ENCODE assay signal across 8 mouse cellular contexts in genomic region chr7:67549073-67549561, GRCm38 (mm10).
DNase-seq lines count a peak whose midpoint lies in the region; ATAC-seq and TF ChIP-seq lines count a peak whose summit lies in the region.

No protein-coding gene starts in this region.

- peak; percentile 73 for TF ChIP-seq CTCF in midbrain, postnatal 0 days (IDR thresholded peaks at IDR 0.05)

- WGBS in liver, embryonic 11.5 days, result 33% methylated on average over 6 of the region's 6 CpGs
- 36% methylated on average over 6 of the region's 6 CpGs for WGBS in embryonic facial prominence, embryonic 11.5 days
- 20% methylated on average over 6 of the region's 6 CpGs for WGBS in midbrain, postnatal 0 days

- intact Hi-C loops in left cerebral cortex, postnatal 36 days (cut with DNase I), result loop anchor here (5.0 to 10.0 kb wide), 3 partner anchors 73 to 304 kb away; partner anchors contain the start of gene Mef2a

- no peak for ATAC-seq in liver, embryonic 11.5 days (replicated peaks; ENCODE audit: low FRiP score)
- peak; percentile 56; the same call in 1 of the 2 replicates for ATAC-seq in embryonic facial prominence, embryonic 11.5 days (replicated peaks; ENCODE audit: insufficient number of reproducible peaks, low FRiP score, low TSS enrichment, low read depth)
- ATAC-seq in midbrain, postnatal 0 days (ENCODE audit: low FRiP score), result peak; percentile 81

- no peaks in the 10 kb centered on the region for H3K27me3 ChIP-seq in liver, embryonic 11.5 days (replicated peaks; ENCODE audit: control insufficient read depth, insufficient read depth, low read length)
- H3K27me3 ChIP-seq in embryonic facial prominence, embryonic 11.5 days (ENCODE audit: control insufficient read depth, insufficient read depth, low read length), result no peaks in the 10 kb centered on the region
- no peaks in the 10 kb centered on the region for H3K27me3 ChIP-seq in midbrain, postnatal 0 days (ENCODE audit: insufficient read depth, low read length)

- H3K27ac ChIP-seq in liver, embryonic 11.5 days (ENCODE audit: low read depth, low read length), result no peak overlapping the region
- no peak overlapping the region for H3K27ac ChIP-seq in embryonic facial prominence, embryonic 11.5 days (replicated peaks; ENCODE audit: low read depth, low read length)
- no peak overlapping the region for H3K27ac ChIP-seq in midbrain, postnatal 0 days (ENCODE audit: low read depth, low read length)

- no peak overlapping the region for H3K4me2 ChIP-seq in liver, embryonic 11.5 days
- no peak overlapping the region for H3K4me2 ChIP-seq in embryonic facial prominence, embryonic 11.5 days (ENCODE audit: low read depth, low read length)
- H3K4me2 ChIP-seq in midbrain, postnatal 0 days (ENCODE audit: low read depth, low read length, poor library complexity, severe bottlenecking), result no peak overlapping the region

- H3K9ac ChIP-seq in liver, embryonic 11.5 days (ENCODE audit: low read depth, low read length), result no peak overlapping the region
- H3K9ac ChIP-seq in embryonic facial prominence, embryonic 11.5 days (replicated peaks; ENCODE audit: low read length), result no peak overlapping the region
- H3K9ac ChIP-seq in midbrain, postnatal 0 days (replicated peaks; ENCODE audit: low read length, poor library complexity, severe bottlenecking), result no peak overlapping the region

- H3K36me3 ChIP-seq in liver, embryonic 11.5 days (ENCODE audit: control insufficient read depth, insufficient read depth, low read length), result no peaks in the 10 kb centered on the region
- H3K36me3 ChIP-seq in embryonic facial prominence, embryonic 11.5 days (replicated peaks; ENCODE audit: control insufficient read depth, insufficient read depth, low read depth, low read length), result no peaks in the 10 kb centered on the region
- H3K36me3 ChIP-seq in midbrain, postnatal 0 days (ENCODE audit: insufficient read depth, low read length), result no peaks in the 10 kb centered on the region

- H3K9me3 ChIP-seq in liver, embryonic 11.5 days (ENCODE audit: control insufficient read depth, low read length), result no peaks in the 10 kb centered on the region
- H3K9me3 ChIP-seq in embryonic facial prominence, embryonic 11.5 days (replicated peaks; ENCODE audit: control insufficient read depth, low read length), result no peaks in the 10 kb centered on the region
- H3K9me3 ChIP-seq in midbrain, postnatal 0 days (ENCODE audit: low read length), result no peaks in the 10 kb centered on the region

- peak; percentile 48 for DNase-seq in liver
- no peak for DNase-seq in liver, embryonic 11.5 days (ENCODE audit: low spot score)
- DNase-seq in embryonic facial prominence, embryonic 11.5 days (ENCODE audit: low spot score), result peak; percentile 70
- DNase-seq in heart, adult 18-20 months, result peak; percentile 88 to 92
- peak; percentile 72 for DNase-seq in kidney, adult 18-20 months
- DNase-seq in left cerebral cortex, postnatal 36 days (ENCODE audit: low spot score in 2 of 2), result peak; percentile 80 to 82
- DNase-seq in midbrain, postnatal 0 days (ENCODE audit: low spot score), result peak; percentile 95
- DNase-seq in spleen, postnatal 4 days (ENCODE audit: low spot score in 2 of 2), result peak; percentile 25 to 69

- no peaks in the 10 kb centered on the region for H3K4me1 ChIP-seq in liver, embryonic 11.5 days (replicated peaks; ENCODE audit: control insufficient read depth, insufficient read depth, low read length)
- H3K4me1 ChIP-seq in embryonic facial prominence, embryonic 11.5 days (ENCODE audit: control insufficient read depth, insufficient read depth, low read length), result no peaks in the 10 kb centered on the region
- H3K4me1 ChIP-seq in midbrain, postnatal 0 days (ENCODE audit: insufficient read depth, low read length), result no peaks in the 10 kb centered on the region

- H3K4me3 ChIP-seq in liver, embryonic 11.5 days (ENCODE audit: low read depth, low read length), result no peak overlapping the region
- no peak overlapping the region for H3K4me3 ChIP-seq in embryonic facial prominence, embryonic 11.5 days (ENCODE audit: low read depth, low read length)
- no peak overlapping the region for H3K4me3 ChIP-seq in midbrain, postnatal 0 days (ENCODE audit: low read depth, low read length)
